Mouse (Mus musculus) kidney, adult 18-20 months (tissue): ENCODE measurements around the gene Myl4.
A peak's percentile ranks its signal among the peaks of the same experiment; 100 is the strongest.
"Not testable (repeated sequence)": the region's sequence is repeated elsewhere in the genome, so short reads cannot be mapped to it uniquely, and the experiment has no call there.

Experiments used
- DNase-seq: peaks from one replicate; pipeline ENCODE4 v3.0.0; 2021

Myl4 gene

DNA sequence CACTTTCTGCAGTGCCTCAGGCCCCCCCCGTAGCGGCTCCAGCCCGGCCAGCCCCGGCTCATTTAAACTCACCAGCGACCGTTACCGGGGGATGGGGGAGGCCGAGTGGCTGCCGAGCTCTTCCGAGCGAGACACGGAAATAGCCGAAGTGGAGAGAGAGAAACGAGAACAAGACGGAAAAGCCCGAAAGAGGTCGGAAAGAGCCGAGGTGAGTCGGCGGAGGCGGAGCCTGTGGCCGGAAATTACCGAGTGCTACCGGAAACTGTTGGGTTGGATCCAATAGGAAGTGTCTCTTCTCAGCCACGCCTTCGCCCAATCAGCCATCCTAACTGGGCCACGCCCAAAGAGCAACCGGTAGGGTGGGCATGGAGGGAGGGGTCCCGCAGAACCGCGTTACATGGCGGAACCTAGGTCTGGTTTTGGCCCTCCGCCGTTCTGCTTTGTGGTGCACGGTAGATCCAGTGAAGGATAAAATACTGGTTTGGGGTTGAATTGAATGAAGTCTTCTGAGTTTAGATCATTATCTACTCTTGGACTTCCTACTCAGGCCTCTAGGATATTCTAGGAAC lies at the start of gene Myl4, which contains the start of gene Cdc27:
TSS of gene Myl4 (plus strand) at position 258 of the 569 bp plus-strand sequence.
TSS of gene Cdc27 (minus strand) at position 215 of the 569 bp plus-strand sequence.
- peak; percentile 100 for DNase-seq

DNA sequence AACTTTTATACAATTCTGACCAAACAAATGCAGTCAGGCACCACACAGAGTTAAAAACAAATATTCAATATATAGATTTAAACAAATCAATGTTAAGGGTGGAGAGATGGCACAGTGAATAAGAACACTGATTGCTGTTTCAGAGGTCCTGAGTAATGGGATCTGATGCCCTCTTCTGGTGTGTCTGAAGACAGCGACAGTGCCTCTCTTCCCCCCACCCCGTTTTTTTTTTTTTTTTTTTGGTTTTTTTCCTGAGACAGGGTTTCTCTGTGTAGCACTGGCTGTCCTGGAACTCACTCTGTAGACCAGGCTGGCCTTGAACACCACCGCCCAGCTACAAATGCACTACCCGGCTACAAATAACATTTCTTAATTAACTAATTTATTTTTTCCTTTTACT lies 42.0 kb upstream of the Myl4 start:
- DNase-seq, result no peak

DNA sequence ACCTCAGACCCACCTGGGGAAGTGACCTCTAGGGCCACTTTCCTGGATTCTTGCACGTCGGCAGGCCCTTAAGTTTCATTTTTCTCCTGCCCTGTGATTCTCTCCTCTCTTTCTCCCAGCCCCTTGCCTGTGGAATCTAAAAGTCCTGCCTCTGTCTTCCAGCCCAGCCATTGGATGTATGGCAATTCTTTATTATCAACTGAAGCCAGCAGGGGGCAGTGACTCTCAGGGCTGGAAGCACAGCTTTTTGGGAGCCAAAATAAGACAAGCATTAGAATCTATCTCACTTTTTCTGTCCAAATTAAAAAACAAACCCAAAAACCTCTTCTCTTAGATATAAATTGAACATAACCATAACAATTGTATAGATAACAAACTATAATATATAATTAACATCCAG lies 39.9 kb upstream of the Myl4 start:
- DNase-seq, result no peak

DNA sequence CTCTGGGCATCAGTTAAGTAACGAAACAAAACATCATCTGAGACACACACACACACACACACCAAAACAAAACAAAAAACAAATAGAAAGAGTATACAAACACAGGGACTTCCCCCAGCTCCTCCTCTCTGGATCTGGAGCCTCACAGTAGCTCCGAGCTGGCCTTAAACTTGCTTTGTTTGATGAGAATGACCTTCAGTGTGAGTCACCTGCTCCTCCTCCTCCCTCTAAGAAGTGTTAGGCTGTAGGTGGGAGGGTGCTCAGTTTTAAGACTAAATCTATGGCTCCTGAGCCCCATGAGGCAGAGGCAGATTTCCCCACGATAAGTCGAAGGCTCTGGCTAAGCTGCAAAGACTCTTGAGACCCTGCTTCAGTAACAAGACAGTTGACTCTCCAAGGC lies 38.0 kb upstream of the Myl4 start:
- no peak for DNase-seq

DNA sequence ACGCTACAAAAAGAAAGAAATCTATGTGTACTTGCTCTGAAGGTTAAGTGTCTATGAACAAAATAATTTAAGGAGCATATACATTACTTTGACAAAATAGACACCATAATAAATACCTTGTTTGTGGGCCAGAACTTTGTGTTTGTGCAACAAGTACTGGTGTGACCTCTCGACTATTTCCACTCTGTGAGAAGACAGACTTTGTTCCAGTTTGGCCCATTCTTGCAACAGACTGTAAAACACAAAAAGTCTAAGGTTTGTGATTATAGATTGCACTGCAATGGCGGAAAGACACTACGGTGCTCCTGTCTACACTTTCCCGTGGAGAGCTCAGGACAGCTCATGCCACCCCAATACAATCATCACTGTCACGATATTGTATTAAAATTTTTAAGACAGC lies 24.5 kb upstream of the Myl4 start:
- no peak for DNase-seq

DNA sequence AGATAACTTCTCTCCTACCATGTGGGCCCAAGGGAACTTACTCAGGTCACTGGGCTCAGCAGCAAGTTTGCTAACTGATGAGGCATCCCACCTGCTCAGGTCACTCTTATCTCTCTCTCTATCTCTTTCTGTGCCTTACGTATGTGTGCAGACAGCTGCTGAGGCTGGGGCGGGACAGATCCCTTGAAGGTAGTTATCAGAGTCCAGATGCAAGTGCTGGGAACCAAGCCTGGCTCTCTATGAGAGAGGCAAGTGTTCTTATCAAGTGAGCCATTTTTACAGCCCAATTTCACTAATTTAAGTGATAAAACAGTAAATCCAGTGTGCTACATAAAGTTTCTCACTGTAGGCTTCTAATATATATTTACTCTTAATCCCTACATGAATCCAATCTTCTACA lies 13.6 kb upstream of the Myl4 start:
- DNase-seq, result no peak

DNA sequence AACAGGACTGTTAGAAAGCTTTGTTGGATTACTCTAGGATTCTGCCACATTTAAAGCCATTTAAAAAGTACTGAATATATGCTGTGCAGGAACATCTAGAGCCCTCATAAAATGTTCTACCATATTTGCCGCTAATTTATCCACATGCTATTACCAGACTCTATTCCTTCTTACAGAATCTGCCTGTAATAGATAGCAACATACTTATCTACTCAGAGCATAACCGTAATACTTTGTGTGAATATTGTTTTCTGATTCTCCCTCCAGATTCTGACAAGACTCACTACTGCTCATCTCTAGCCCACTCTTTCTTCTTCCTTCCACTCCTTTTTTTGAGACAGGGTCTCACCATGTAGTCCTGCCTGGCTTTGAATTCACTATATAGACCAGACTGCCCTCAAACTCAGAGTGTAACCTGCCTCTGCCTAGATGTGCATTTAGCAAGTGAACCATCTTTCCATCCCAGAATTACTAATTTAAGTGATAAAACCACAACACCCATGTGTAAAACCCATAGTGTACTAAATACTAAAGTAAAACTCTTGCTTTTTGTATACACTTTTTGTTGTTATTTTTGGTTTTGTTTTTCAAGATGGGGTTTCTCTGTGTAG lies 12.4 kb upstream of the Myl4 start:
- DNase-seq, result no peak

DNA sequence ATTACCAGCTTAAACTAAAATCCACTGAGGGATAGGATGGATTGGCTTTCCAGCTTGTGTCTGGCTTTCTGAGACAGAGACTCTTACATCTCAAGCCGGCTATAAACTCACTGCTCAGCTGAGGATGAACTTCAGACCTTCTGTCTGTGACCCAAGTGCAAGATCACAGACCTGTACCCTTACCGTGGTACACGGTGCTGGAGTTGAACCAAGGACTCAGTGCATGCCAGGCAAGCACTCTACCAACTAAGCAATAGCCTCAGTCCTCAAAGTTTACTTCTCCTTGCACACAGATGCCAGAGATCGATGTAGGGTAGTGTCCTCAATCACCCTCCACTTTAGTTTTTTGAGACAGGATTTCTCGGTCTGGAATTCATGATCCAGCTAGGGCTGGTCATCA lies 10.7 kb upstream of the Myl4 start:
- DNase-seq, result peak; percentile 7

DNA sequence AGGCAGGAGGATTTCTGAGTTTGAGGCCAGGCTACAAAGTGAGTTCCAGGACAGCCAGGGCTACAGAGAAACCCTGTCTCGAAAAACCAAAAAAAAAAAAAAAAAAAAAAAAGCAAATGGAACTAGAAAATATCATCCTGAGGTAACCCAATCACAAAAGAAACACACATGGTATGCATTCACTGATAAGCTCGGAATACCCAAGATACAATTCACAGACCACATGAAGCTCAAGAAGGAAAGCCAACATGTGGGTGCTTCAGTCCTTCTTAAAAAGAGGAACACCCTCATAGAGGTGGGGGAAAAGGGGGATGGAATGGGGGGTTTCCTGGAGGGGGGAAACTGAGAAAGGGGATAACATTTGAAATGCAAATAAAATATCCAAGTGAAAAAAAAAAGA lies 7.1 kb upstream of the Myl4 start:
- not testable (repeated sequence) for DNase-seq

DNA sequence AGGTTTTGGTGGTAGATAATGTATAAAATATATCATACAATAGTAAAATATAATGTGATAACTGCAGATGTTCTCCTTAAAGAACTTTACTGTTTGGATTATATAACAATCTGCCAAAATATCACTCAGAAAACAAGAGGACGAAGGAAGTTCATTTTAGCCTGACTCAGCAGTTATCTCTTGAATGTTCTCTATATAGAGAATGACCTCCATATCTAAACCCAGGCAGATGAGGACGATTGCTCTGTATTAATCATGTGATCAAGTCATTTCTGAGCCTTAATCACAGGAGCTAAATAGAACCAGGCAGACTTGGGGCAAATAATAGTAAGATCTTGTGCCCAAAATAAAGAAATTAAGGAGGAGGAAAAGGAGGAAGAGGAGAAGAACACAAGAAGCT lies 6.0 kb upstream of the Myl4 start:
- DNase-seq, result no peak

DNA sequence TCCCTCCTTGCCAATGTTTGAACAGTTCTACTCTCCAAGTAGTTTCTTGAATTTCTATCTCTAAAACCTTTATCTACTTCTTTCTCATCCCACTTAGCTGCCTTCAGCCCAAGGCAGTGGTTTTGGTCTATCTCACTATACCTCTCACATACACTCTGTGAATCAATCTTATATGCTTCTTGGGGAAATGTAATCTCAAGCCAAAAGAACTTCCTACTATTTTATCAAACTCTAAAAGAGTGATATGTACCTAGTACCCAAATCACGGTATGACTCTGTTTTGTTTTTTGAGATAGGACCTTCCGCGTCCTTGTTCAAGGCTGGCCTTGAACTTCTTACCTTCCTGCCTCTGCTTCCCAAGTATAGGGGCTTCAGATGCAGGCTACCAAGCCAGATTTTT lies 3.0 kb upstream of the Myl4 start:
- DNase-seq, result no peak

DNA sequence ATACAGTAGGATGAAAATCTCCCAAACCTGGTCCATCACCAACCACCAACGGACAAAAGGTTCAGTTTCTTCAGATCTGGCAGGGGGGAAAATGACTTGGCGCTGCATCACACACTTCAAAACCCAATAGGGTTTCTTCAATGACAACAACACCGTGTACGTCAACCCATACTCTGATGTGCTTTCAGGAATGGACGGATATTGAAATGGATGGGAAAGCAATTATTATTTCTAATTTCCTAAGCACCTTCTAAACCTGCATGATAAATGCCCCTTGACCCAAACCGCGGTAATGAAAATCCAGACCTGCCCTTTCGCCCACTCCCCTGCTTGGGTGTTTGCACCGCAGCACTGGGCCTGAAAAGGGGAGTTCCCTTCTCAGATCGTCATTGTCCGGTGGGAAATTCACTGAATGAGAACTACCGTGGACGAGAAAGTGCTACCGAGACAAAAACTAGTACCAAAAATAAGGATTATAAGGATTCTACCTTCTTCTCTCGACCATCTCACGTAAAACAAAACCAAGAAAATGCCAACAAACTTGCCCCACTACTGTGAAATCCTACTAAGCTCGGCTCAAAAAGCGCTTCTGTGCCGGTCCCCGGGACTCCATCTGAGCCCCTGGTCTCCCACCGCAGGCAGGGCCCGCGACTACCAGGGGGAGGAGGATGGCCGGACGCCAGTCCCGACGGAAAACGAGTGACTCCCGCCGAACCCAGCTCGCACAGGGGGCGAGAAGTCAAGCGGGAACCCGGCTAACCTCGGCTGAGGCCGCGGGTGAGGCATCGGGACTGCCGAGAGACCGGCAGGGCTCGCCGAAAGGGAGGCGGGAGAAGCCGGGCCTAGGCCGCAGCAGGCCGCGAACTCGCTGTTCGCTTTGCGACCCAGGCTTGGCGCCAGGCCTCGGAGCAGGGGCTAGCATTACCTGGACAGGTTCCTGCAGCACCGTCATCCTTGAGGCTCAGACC lies 741 bp upstream of the Myl4 start:
- DNase-seq, result no peak

DNA sequence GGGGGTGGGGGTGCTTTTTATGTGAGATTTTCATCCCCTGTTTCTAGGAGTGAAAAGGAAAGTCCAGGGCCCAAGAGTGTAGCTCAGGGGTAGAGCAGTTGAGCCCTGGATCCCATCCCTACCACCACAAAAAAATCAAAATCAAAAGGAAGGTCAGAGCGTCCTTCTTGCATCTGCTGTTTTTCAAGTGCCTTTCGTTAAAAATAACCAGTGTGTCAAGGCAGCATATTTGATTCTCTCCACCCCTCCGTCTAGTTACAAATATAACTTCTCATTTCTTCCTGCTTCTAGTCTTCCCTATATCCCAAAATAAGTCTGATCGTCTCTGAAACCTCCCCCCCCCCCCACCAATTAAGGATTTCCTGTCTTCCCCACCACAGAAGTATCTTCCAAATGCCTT lies 7.6 kb downstream of the Myl4 start:
- no peak for DNase-seq

DNA sequence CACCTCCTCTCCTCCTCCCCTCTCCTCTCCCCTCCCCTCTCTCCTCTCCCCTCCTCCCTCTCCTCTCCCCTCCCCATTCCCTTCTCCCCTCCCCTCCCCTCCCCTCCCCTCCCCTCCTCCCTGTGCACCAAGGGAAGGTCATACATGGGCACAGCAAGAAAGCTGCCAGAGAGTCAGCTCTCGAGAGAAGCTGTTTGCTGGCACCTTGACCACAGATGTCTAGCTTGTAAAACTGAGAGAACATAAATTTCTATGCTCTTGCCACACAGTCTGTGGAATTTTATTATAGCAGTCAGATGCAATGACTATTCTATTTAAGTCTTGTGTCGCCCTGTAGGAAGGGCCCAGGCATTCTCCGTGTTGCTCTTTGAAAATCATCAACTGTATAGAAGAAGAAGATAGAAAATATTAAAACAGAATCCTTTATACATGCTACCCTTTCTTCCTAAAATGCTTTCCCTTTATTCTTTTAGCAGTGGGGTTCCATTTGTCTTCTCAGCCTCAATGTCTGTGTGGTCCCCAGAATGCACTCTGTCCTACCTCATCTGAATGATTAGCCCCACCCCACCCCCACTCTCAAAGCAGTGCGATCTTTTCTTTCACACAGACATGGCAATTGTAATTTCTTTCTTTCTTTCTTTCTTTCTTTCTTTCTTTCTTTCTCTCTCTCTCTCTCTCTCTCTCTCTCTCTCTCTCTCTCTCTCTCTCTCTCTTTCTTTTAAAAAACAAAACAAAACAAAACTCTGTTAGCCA lies 8.4 kb downstream of the Myl4 start:
- DNase-seq, result no peak

DNA sequence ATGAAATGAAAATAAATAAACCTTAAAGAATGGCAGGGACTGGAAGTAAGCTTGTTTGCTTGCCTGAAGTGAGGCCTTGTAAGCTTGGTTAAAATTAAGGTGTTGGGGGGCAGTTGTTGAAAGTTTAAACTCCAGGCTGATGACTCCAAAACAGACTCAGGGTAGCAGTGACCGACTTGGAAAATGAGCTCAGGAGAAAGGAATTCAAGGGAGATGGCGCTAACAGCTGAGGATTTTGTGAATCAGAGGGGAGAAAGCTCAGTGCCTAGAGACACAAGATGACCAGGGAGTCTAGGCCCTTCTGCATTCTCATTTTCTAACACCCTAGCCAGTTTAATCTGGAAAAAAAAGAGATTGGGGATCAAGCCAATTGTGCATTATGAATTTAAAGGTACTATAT lies 10.5 kb downstream of the Myl4 start:
- no peak for DNase-seq

DNA sequence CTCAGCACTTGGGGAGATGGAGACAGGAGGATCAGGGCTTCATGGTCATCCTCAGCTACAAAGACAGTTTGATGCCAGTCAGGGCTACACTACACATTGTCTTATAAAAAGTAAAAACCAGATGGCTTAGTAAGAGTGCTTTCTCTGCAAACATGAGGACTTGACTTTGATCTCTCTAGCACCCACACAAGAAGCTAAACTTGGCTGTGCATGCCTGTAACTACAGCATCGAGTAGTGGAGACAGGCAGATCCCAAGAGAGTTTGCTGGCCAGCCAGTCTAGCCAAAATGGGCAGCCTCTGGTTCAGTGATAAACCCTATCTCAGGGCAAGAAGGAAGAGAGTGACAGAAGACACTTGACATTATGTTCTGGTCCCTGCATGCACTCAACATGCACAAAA lies 13.0 kb downstream of the Myl4 start:
- DNase-seq, result no peak

DNA sequence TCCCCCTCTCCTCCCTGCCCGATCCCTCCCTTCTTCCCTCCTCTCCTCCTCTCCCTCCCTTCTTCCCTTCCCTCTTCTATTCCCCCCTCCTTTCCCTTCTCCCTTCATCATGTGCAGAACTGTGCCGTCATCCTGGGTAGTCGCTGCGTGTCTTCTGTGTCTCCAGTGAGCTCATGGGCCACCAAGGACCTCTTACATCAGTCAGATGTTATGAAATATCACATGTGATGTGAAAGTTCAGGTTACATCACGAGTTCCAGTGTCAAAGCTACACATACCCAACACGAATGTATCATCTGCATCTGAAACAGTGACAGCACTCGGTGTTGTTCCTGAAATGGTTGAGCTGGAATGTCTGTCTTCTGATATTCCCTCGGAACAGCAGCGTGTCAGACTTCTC lies 14.7 kb downstream of the Myl4 start:
- no peak for DNase-seq

DNA sequence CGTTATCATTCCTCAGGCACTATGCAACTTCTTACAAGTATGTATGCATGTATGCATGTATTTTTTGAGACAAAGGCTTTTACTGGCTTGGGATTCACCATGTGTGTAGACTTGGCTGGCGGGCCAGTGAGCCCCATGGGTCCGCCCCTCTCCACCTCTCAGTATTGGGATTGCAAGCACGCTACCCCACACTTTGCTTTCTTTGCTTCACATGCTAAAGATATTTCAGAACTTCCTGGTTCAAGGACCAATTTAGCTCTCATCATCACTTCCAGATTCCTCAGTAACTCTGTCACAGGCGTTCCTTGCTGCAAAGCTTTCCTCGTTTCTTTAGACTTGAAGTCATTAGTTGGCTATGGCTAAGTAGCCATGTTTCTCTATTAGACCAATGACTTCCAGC lies 15.6 kb downstream of the Myl4 start:
- no peak for DNase-seq

DNA sequence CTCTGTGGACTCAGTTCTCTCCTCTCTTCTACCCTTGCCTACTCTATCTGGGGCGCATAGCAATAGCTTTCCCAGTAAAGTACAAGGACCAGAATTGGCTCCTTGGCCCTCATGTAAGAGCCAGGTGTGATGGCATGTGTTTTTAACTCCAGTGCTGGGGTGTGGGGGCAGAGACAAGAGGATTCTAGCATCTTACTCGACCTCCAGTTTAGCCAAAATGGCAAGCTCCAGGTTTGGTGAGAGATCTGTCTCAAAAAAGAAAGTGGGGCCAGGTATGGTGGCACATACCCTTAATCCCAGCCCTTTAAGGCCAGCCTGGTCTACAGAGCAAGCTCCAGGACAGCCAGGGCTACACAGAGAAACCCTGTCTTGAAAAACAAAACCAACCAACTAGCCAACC lies 16.3 kb downstream of the Myl4 start:
- DNase-seq, result no peak

DNA sequence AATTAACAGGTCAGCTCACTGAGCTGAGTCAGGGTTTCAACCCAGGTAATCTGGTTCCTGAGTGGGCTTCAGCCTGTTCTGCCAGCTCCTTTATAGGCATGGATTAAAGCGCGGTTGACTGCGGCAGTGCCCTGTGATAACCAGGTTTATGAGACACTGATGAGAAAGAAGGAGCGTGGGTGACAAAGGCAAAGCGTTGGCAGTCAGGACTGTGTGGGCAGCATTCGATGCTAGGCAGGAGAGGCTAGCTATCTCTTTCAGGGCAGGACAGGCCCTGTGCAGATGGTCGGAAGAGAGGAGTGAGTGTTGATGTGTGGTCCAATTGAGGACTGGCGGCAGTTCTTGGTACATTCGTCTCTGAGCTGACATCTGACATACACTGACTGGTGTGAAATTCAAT lies 17.3 kb downstream of the Myl4 start:
- DNase-seq, result no peak

DNA sequence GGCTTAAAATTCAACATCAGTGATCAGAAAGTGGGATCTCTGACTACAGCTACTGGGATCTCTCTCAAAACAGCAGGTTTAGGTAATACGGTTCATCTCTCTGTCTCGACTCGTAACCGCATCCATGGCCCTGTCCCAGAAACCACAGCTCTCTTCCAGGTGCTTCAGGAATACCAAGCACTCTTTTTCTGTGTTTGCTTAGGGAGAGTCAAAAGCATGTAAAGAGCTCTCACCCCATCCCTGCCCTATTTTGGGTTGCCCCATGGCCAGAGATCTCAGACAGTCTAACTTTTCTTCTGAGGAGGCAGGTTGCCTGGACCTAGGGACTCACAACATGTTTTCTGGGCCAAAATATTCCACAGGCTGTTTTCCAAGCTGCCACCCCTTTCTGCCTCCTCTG lies 17.9 kb downstream of the Myl4 start:
- no peak for DNase-seq

DNA sequence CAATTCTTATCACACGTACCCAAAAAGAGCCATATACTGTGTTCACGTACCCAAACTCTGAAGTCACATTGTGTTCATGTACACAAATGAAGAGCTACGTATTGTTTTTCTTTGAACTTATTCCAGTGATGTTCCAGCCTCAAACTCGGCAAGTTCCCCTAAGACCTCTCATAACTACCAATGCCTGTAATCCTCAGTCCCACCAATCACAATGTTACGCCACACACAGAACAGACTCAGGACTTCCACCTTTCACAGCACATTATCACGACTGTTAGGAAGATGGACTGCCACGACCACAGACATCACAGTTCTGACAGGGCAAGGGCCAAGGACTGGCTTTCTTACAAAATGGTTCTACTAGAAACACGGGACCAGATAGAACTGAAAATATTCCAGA lies 20.1 kb downstream of the Myl4 start:
- not testable (repeated sequence) for DNase-seq

DNA sequence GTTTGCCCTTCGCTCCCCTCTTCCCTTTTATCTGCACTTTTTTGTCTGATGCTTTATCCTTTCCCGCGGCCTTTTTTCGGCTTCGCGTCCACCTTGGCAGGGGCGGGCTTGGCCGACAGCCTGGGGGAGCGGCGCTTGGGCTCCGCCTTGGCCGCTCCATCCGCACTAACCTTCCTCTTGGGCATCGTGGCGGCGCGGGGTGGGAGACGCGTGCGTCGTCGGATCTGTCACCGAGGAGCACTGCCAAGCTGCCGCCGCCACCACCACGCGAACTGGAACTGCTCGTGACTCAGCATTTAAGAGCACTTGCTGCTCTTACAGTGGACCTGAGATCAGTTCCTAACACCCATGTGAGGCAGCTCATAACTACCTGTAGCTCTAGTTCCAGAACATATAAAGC lies 20.9 kb downstream of the Myl4 start:
- peak; percentile 20 for DNase-seq
